In the genomic region with DNA sequence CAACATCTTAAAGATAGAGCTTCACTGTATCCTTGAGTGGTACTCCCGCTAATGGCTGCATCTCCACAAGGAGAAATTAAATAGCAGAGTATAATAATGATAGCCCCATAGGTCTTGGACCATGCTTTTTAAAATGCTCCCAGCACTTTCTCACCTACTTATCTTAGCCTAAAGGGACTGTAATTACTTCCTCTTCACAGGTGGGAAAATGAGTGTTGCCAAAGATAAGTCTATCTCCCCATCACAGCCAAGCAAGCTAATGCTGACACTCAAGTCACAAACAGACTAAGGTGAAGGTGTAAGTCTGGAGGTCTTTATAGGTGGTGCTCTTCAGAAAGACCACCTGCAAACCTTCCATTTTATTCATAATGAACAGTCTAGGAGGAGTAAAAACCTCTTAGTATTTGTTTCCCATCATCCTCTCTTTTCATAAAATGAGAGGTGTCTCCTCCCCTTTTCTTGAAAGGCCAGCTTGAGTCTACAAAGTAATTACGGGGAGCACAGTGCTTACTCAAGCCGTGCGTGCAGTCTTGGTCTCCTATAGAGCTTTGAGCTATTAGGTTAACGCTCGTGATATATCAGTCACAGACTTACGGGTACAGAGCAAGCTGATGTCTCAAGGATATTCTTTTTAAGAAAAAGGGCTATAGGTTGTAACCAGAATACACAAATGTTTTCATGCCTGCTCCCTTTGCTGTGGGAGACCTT, we compare ENCODE assay signal across 1 mouse cellular context.
A peak's percentile ranks its signal among the peaks of the same experiment; 100 is the strongest.
TF ChIP-seq lines count a peak whose summit lies in the region.

No protein-coding gene starts in this region.

TF ChIP-seq in MEL, 35 proteins besides CTCF, POLR2A, EP300 and RAD21 (continued from another document):
- TF ChIP-seq NELFE (IDR thresholded peaks at IDR 0.05; ENCODE audit: low read depth, low read length) (no peak), MAFK (IDR thresholded peaks at IDR 0.05; ENCODE audit: borderline replicate concordance, low read depth, low read length) (0 out of 2 replicates have a peak, but pooled peaks have one; percentile 25), ETS1 (IDR thresholded peaks at IDR 0.05; ENCODE audit: low read depth, low read length) (peak; percentile 91), MYB (IDR thresholded peaks at IDR 0.05; ENCODE audit: low read depth, low read length) (no peak), NRF1 (IDR thresholded peaks at IDR 0.05; ENCODE audit: insufficient read depth, low read depth, low read length, poor library complexity, severe bottlenecking) (no peak), RCOR1 (IDR thresholded peaks at IDR 0.05; ENCODE audit: low read depth, low read length) (peak; percentile 86), UBTF (IDR thresholded peaks at IDR 0.05; ENCODE audit: borderline replicate concordance, insufficient read depth, low read depth, low read length) (no peak), MXI1 (IDR thresholded peaks at IDR 0.05; ENCODE audit: low read depth, low read length) (0 out of 2 replicates have a peak, but pooled peaks have one; percentile 44), ZMIZ1 (IDR thresholded peaks at IDR 0.05; ENCODE audit: low read depth, low read length) (peak; percentile 74; the same call in 1 of the 2 replicates), GATA1 (IDR thresholded peaks at IDR 0.05; ENCODE audit: low read depth, low read length) (peak; percentile 99), TCF12 (IDR thresholded peaks at IDR 0.05; ENCODE audit: low read depth, low read length) (peak; percentile 100), USF2 (IDR thresholded peaks at IDR 0.05; ENCODE audit: borderline replicate concordance in 1 of 2, insufficient read depth in 1 of 2, low read depth in 1 of 2, low read length in 2 of 2) (no peak), POLR2AphosphoS5 (IDR thresholded peaks at IDR 0.05; ENCODE audit: borderline replicate concordance, low read depth, low read length) (no peak), KAT2A (conservative IDR thresholded peaks at IDR 0.05; ENCODE audit: low read depth, low read length) (no peak), SIN3A (IDR thresholded peaks at IDR 0.05; ENCODE audit: low read length) (peak; percentile 75), ZNF384 (IDR thresholded peaks at IDR 0.05; ENCODE audit: low read depth, low read length) (no peak), E2F4 (IDR thresholded peaks at IDR 0.05; ENCODE audit: borderline replicate concordance, low read depth, low read length) (no peak), ZKSCAN1 (IDR thresholded peaks at IDR 0.05; ENCODE audit: low read depth, low read length) (no peak), POLR2AphosphoS2 (IDR thresholded peaks at IDR 0.05; ENCODE audit: low read length) (0 out of 2 replicates have a peak, but pooled peaks have one; percentile 45), JUND (IDR thresholded peaks at IDR 0.05; ENCODE audit: low read depth, low read length) (no peak), USF1 (IDR thresholded peaks at IDR 0.05; ENCODE audit: low read depth, low read length) (no peak), MAX (IDR thresholded peaks at IDR 0.05; ENCODE audit: low read length) (no peak), SMC3 (IDR thresholded peaks at IDR 0.05; ENCODE audit: low read depth, low read length) (no peak)
